Mouse (Mus musculus) cerebellum, adult 2 months (tissue): ENCODE measurements around the gene Mark1. TPM values are rescaled to one million over a fixed set of nuclear protein-coding genes. Genes with fewer than 3 reads are reported as not detected.

ENCODE experiments used
- DNase-seq, 2 experiments: peaks; one replicate each; pipeline ENCODE4 v3.0.0; 2021
- H3K27ac ChIP-seq: fragments of 200-500 bp; 2 replicates; pipeline ENCODE4 v1.5.1; 2012; ENCODE audit warnings: low read length, control low read depth, inconsistent platforms; ENCODE audit not compliant: insufficient read depth
- H3K27me3 ChIP-seq: fragments of 200-500 bp; 2 replicates; pipeline ENCODE4 v1.6.1; 2012; ENCODE audit warnings: inconsistent platforms, mild to moderate bottlenecking, low read length, moderate library complexity; ENCODE audit not compliant: control insufficient read depth, insufficient read depth
- H3K4me1 ChIP-seq: fragments of 200-500 bp; 2 replicates; pipeline ENCODE4 v1.6.1; 2011; ENCODE audit warnings: low read length; ENCODE audit not compliant: control insufficient read depth, insufficient read depth
- H3K4me3 ChIP-seq: fragments of 200-500 bp; replicated peaks from 2 replicates; pipeline ENCODE3; 2011; ENCODE audit warnings: mild to moderate bottlenecking, low read depth, low read length, control low read depth; ENCODE audit not compliant: insufficient read depth
- CTCF ChIP-seq: fragments of 200-500 bp; IDR thresholded peaks from 2 replicates; pipeline ENCODE4 v1.5.1; 2011; ENCODE audit warnings: low read depth, mild to moderate bottlenecking, control low read depth, low read length, moderate library complexity, borderline replicate concordance; ENCODE audit not compliant: insufficient read depth
- POLR2A ChIP-seq: fragments of 200-500 bp; IDR thresholded peaks from 2 replicates; pipeline ENCODE4 v1.6.1; 2011; ENCODE audit warnings: low read length, control low read depth, borderline replicate concordance; ENCODE audit not compliant: insufficient read depth
- WGBS: fragments of 180-500 bp; shearing (Covaris S2); methylation state at CpG from one replicate; pipeline ENCODE4 v1.1.7; 2018; 5-methylcytosine and 5-hydroxymethylcytosine counted together
- polyA plus RNA-seq: library from polyadenylated mRNA; depleted of rRNA; stranded (reverse); fragments of >200 nt; gene quantifications from 2 replicates; pipeline ENCODE4 v1.2.3, GENCODE M21; 2012

The Mark1 gene
- polyA plus RNA-seq, 1 experiment, result 32.2 TPM

- no peak overlapping the region for H3K27ac ChIP-seq
- WGBS, result 98% methylated on average over 1 of the region's 1 CpGs
- no peaks in the 10 kb centered on the region for H3K4me1 ChIP-seq
- no peaks in the 10 kb centered on the region for H3K27me3 ChIP-seq
- no peak for DNase-seq
- TF ChIP-seq CTCF (no peak), POLR2A (no peak)
- H3K4me3 ChIP-seq, result no peak overlapping the region
Measured at GRCm38 (mm10) chr1:184927911-184928310, 71.5 kb downstream of the Mark1 start.

- TF ChIP-seq CTCF (no peak), POLR2A (no peak)
- WGBS, result 61% methylated on average over 13 of the region's 13 CpGs
- no peak overlapping the region for H3K4me3 ChIP-seq
Measured at GRCm38 (mm10) chr1:184922824-184923223, 76.5 kb downstream of the Mark1 start.

GRCm38 (mm10) chr1:184920057-184920456 lies 79.3 kb downstream of the Mark1 start:
- no peaks in the 10 kb centered on the region for H3K27me3 ChIP-seq
- no peak overlapping the region for H3K27ac ChIP-seq
- no peak for DNase-seq
- no peak for TF ChIP-seq CTCF
- no peak for TF ChIP-seq POLR2A
- no peak overlapping the region for H3K4me3 ChIP-seq
- WGBS, result 89% methylated on average over 5 of the region's 5 CpGs
- no peaks in the 10 kb centered on the region for H3K4me1 ChIP-seq

More at GRCm38 (mm10) chr1:184922824-184923223, 76.5 kb downstream of the Mark1 start:
- Histone ChIP-seq H3K27me3 (no peaks in the 10 kb centered on the region), H3K4me1 (no peaks in the 10 kb centered on the region), H3K27ac (no peak overlapping the region)
- no peak for DNase-seq

- WGBS, result 97% methylated on average over 5 of the region's 5 CpGs
- no peak for TF ChIP-seq POLR2A
- no peak for TF ChIP-seq CTCF
- no peak for DNase-seq
- Histone ChIP-seq H3K27me3 (no peaks in the 10 kb centered on the region), H3K4me1 (no peaks in the 10 kb centered on the region), H3K4me3 (no peak overlapping the region), H3K27ac (no peak overlapping the region)
Measured at GRCm38 (mm10) chr1:184918227-184918888, 81.0 kb downstream of the Mark1 start.

- H3K27ac ChIP-seq, result no peak overlapping the region
- H3K4me1 ChIP-seq, result no peaks in the 10 kb centered on the region
- WGBS, result 88% methylated on average over 18 of the region's 18 CpGs
- TF ChIP-seq CTCF, result no peak
- TF ChIP-seq POLR2A, result no peak
- H3K27me3 ChIP-seq, result no peaks in the 10 kb centered on the region
- H3K4me3 ChIP-seq, result no peak overlapping the region
- no peak for DNase-seq
Measured at GRCm38 (mm10) chr1:184912336-184912735, 87.0 kb downstream of the Mark1 start.

- DNase-seq, result no peak
- Histone ChIP-seq H3K4me1 (no peaks in the 10 kb centered on the region), H3K4me3 (no peak overlapping the region), H3K27ac (no peak overlapping the region), H3K27me3 (no peaks in the 10 kb centered on the region)
- TF ChIP-seq CTCF, result no peak
- TF ChIP-seq POLR2A, result no peak
- WGBS, result 62% methylated on average over 6 of the region's 6 CpGs
Measured at GRCm38 (mm10) chr1:184911861-184912260, 87.5 kb downstream of the Mark1 start.

- Histone ChIP-seq H3K27ac (no peak overlapping the region), H3K4me3 (no peak overlapping the region), H3K4me1 (peaks cover 3% of the 10 kb centered on the region), H3K27me3 (no peaks in the 10 kb centered on the region)
- TF ChIP-seq CTCF (no peak), POLR2A (no peak)
- WGBS, result 84% methylated on average over 9 of the region's 9 CpGs
- no peak for DNase-seq
Measured at GRCm38 (mm10) chr1:184908558-184908957, 90.8 kb downstream of the Mark1 start.
